Mouse (Mus musculus): ENCODE measurements around the gene Chp2.

Chp2 gene

GRCm38 (mm10) chr7:122219315-122219801 lies at the start of gene Chp2:
Gene Chp2 (plus strand): TSS chr7:122219496.
- no peak for DNase-seq (ENCODE audit: low read depth, low spot score)

GRCm38 (mm10) chr7:122170705-122171104 lies 48.6 kb upstream of the Chp2 start:
- DNase-seq (ENCODE audit: low read depth, low spot score), result no peak

GRCm38 (mm10) chr7:122171613-122172012 lies 47.7 kb upstream of the Chp2 start:
- DNase-seq (ENCODE audit: low read depth, low spot score), result no peak

DNA sequence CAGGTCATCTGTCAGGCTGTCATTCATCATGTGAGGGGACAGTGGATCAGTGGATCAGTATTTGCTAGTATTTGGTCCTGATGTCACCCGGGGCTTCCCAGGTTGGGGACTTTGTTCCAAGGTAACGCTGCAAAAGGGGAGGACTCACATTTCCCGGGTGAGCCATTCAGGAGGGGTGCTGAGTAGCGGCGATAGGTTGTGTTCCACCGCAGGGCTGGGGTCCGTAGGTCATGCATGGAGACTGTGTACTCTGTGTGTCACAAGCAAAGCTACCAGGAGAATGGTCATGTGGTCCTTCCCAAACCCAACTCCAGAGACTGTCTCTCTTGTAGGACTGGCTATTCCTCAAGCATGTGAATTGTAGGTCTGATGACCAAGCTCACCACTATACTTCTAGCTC lies 38.6 kb upstream of the Chp2 start:
- DNase-seq (ENCODE audit: low read depth, low spot score), result no peak

GRCm38 (mm10) chr7:122184569-122184968 lies 34.7 kb upstream of the Chp2 start:
- no peak for DNase-seq (ENCODE audit: low read depth, low spot score)

GRCm38 (mm10) chr7:122186043-122186442 lies 33.3 kb upstream of the Chp2 start, which contains the start of gene Ern2:
Gene Ern2 (minus strand): TSS chr7:122186207.
- DNase-seq (ENCODE audit: low read depth, low spot score), result no peak

DNA sequence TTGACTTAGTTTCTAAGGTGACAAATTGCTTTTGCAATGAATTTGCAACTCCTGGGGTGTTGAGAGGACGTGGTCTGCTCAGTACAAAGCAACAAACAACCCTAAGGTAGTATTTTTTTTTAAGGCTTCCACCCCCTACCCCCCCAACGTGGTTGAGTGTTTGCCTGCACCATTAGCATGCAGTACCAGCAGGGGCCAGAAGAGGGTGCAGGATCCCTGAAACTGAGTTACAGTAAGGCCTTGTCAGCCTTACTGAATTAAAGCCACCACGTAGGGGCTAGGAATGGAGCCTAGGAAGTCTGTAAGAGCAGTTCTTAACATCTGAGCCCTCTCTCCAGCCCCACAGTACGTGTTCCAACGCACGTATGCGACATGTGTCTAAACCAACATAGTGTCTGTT lies 29.8 kb upstream of the Chp2 start:
- DNase-seq (ENCODE audit: low read depth, low spot score), result peak; percentile 52

DNA sequence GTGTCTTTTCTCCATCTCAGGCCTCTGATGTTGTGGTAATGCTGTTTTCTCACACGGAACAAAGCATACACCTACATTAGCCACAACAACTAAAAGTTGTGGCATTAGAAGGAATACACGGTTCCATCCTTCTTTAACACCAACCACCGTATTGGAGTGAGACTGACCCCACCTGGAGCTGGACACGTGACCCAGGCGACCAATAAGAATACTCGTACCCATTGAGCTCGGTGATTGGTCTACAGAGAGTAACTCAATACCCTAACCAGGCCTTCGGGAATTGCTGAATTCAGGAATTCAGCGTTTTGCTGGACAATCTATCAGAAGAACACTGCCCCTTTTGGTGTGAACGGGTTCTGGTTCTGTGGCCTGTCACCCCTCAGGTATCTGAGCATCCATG lies 28.2 kb upstream of the Chp2 start:
- DNase-seq (ENCODE audit: low read depth, low spot score), result no peak

GRCm38 (mm10) chr7:122193919-122194318 lies 25.4 kb upstream of the Chp2 start:
- peak; percentile 19 for DNase-seq (ENCODE audit: low read depth, low spot score)

DNA sequence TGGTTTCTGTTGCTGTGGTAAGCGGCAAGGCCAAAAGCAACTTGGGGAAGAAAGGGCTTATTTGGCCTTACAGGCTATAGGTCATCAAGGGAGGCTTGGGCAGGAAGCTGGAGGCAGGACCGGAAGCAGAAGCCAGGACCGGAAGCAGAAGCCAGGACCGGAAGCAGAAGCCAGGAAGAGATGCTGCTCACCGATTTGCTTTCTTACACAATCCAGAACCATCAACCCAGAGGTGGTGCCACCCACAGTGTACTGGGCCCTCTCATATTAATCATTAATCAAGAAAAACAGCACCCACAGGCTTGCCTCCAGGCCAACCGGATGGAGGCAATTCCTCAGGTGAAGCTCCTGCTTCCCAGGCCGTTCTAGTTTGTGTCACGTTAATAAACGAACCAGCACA lies 22.5 kb upstream of the Chp2 start:
- no peak for DNase-seq (ENCODE audit: low read depth, low spot score)

- peak; percentile 73 for DNase-seq (ENCODE audit: low read depth, low spot score)
Measured at GRCm38 (mm10) chr7:122197306-122197705, 22.0 kb upstream of the Chp2 start.

GRCm38 (mm10) chr7:122199296-122199695 lies 20.0 kb upstream of the Chp2 start:
- DNase-seq (ENCODE audit: low read depth, low spot score), result peak; percentile 53

DNA sequence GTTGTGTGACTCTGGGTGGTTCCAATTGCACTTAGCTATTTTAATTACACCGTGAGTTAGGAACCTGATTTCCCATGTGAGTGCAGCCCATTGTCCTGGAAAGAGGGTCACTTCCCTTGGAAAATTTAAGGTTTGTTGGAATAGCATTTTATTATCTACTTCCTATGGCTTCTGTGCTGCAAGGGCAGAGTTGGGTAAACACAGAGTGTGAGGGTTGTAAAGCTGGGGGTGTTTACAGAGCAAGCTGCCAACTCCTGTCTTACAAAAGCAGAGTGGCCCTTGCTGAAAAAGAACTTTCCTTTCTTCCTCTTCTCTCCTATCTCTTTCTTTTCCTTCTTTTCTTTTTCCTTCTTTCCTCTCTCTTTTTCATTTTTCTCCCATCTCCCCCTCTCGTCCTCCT lies 15.4 kb upstream of the Chp2 start:
- no peak for DNase-seq (ENCODE audit: low read depth, low spot score)

DNA sequence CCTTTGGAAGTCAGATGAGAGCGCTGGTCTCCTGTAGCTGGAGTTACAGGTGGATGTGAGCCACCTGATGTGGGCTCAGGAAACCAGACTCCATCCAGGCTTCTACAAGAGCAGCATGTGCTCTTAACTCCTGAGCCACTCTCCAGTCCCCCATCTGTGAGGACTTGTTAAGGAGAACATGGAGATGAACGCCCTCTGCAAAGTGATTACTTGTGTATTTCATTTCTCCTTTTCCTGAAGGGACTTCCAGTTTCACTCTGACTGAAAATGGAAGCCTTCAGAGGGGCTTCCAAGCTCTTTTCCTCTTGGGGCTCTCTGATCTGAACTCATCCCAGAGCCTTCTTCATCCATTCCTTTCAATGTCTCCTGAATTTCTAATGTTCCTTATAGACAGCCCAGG lies 13.2 kb upstream of the Chp2 start:
- no peak for DNase-seq (ENCODE audit: low read depth, low spot score)

GRCm38 (mm10) chr7:122208276-122209021 lies 10.8 kb upstream of the Chp2 start:
- DNase-seq (ENCODE audit: low read depth, low spot score), result no peak

DNA sequence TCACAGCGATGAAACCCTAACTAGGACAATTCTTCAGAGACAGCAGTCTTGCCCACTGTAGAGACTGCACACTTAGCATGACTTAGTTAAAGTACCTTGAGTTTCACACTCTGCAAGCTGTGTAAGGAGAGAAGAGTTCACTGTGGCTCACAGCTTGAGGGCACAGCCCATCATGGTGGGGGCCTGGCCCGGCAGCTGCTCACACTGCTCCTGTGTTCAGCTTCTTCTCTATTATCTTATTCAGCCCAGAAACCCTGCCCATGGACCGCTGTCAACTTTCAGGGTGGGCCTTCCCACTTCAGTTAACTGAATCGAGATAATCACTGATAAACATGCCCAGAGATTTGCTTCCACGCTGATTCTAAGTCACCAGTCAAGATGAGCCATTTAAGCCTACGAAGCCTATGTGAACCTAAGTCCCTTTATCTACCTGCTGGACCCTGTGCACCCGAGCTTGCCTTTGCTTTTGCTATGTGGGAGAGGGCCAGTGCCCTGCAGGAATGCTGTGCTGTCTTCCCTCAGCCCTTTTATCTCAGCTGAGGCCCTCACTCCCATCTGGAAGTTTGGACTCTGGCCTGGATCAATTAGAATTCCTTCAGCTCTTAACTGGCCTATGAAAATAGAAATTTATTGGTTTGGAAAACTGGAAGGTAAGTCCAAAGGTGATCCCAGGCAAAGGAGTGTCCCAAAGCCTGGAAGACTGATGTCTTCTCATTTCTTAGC lies 6.9 kb downstream of the Chp2 start:
- no peak for DNase-seq (ENCODE audit: low read depth, low spot score)

GRCm38 (mm10) chr7:122226744-122227143 lies 7.4 kb downstream of the Chp2 start:
- no peak for DNase-seq (ENCODE audit: low read depth, low spot score)

DNA sequence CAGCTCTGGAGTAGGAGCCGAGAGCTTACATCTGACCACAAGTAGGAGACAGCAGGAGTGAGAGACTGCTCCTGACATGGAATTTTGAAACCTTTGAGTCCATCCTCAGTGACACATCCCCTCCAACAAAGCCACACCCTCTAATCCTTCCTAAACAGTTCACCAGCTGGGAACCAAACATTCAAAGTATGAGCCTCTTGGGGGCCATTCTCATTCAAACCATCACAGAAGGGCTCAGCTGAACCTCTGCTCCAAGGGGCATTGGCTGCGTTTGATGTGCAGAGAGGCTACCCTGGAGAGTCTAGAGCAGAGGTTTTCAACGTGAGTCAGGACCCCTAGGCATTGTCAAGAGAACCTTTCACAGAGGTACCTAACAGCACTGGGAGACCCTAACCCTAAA lies 10.0 kb downstream of the Chp2 start:
- no peak for DNase-seq (ENCODE audit: low read depth, low spot score)

DNA sequence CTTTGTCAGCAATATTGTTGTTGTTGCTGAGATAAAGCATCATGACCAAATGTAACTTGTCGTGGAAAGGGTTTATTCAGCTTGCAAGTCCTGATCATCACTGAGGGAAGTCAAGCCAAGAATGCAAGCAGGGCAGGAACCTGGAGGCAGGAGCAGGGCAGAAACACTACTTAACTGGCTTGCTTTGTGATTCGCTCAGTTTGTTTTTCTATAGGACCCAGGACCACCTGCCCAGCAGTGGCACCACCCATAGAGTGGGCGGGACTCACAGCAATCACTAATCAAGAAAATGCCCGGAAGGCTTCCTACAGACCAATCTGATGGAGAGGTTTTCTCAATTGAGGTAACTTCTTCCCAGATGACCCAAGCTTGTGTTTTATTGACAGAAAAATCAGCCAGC lies 10.6 kb downstream of the Chp2 start:
- DNase-seq (ENCODE audit: low read depth, low spot score), result no peak

DNA sequence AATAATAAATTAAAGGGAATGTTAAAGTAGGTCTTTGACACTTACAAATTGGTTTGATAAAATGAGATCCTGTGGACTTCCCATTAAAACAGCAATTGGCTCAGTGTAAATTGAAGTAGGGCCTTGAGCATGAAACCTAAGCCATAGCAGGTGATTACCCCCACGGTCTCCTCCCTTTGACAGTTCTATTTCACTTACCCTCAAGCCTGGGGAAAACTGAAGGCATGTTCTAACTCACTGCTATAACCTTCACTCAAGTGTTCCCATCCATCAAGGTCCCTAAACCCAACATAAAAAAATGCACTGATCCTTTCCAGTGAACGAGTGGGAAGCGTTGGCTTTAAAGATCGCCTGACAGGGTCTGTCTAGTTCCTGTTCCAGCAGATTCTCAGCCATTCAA lies 11.6 kb downstream of the Chp2 start:
- no peak for DNase-seq (ENCODE audit: low read depth, low spot score)

DNA sequence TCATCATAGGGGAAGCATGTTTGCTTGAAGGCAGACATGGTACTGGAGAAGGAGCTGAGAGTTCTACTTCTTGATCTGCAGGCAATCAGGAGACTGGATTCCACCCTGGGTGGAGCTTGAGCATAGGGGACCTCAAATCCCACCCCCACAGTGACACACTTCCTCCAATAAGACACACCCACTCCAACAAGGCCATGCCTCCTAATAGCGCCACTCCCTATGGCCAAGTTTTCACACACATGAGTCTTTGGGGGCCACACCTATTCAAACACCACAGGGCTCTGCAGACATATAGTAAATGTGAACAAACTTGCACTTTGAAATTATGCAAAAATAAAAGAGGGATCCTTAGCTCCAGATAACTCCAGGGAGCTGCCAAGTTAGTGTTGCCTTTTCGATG lies 19.6 kb downstream of the Chp2 start:
- DNase-seq (ENCODE audit: low read depth, low spot score), result no peak

GRCm38 (mm10) chr7:122240413-122241119 lies 21.3 kb downstream of the Chp2 start:
- peak; percentile 2 for DNase-seq (ENCODE audit: low read depth, low spot score)
